Mouse (Mus musculus) forebrain, postnatal 0 days (tissue): ENCODE measurements around the gene AY074887. TPM values are rescaled to one million over a fixed set of nuclear protein-coding genes. Genes with fewer than 3 reads are reported as not detected.

Source experiments
- ATAC-seq: fragments of 200-750 bp; cut with Nextera tagmentation; 2 replicates; pipeline ENCODE4 v1.8.0; 2017; ENCODE audit warnings: mild to moderate bottlenecking, moderate library complexity
- DNase-seq: peaks from one replicate; pipeline ENCODE4 v3.0.0-alpha.2; 2015
- H3K27ac ChIP-seq: fragments of 300-500 bp; sonication (generic); 2 replicates; pipeline ENCODE4 v1.5.1; 2014; ENCODE audit warnings: low read depth, mild to moderate bottlenecking, antibody characterized with exemption, low read length, moderate library complexity, mixed read lengths
- H3K27me3 ChIP-seq: fragments of 300-500 bp; sonication (generic); 2 replicates; pipeline ENCODE4 v1.6.1; 2014; ENCODE audit warnings: mild to moderate bottlenecking, low read length, mixed read lengths; ENCODE audit not compliant: insufficient read depth
- H3K36me3 ChIP-seq: fragments of 300-500 bp; sonication (generic); 2 replicates; pipeline ENCODE4 v1.6.1; 2014; ENCODE audit warnings: mild to moderate bottlenecking, moderate library complexity; ENCODE audit not compliant: insufficient read depth
- H3K4me1 ChIP-seq: fragments of 300-500 bp; sonication (generic); 2 replicates; pipeline ENCODE4 v1.6.1; 2014; ENCODE audit warnings: antibody characterized with exemption; ENCODE audit not compliant: insufficient read depth
- H3K4me2 ChIP-seq: fragments of 300-500 bp; sonication (generic); 2 replicates; pipeline ENCODE4 v1.6.1; 2014; ENCODE audit warnings: low read depth, mild to moderate bottlenecking, moderate library complexity
- H3K4me3 ChIP-seq: fragments of 300-500 bp; sonication (generic); 2 replicates; pipeline ENCODE4 v1.5.1; 2014; ENCODE audit warnings: low read depth, low read length, mixed read lengths
- H3K9ac ChIP-seq: fragments of 300-500 bp; sonication (generic); 2 replicates; pipeline ENCODE4 v1.6.1; 2014; ENCODE audit warnings: mild to moderate bottlenecking
- H3K9me3 ChIP-seq: fragments of 300-500 bp; sonication (generic); 2 replicates; pipeline ENCODE4 v1.6.1; 2016; ENCODE audit warnings: low read length
- CTCF ChIP-seq: sonication (generic); IDR thresholded peaks from 2 replicates; pipeline ENCODE4 v1.5.1; 2016; ENCODE audit warnings: antibody characterized with exemption, control low read depth, low read depth
- WGBS: fragments of 180-500 bp; shearing (Covaris S2); extraction: QIAGEN DNeasy Blood & Tissue Kit; methylation state at CpG from one replicate; pipeline ENCODE4 v1.1.7; 2014; 5-methylcytosine and 5-hydroxymethylcytosine counted together
- polyA plus RNA-seq: library from polyadenylated mRNA; unstranded; fragments of >200 nt; fragmentation: Nextera tagmentation; extraction: Ambion mirVana; gene quantifications from 2 replicates; pipeline ENCODE4 v1.2.1, GENCODE M21; 2015
- total RNA-seq: library from RNA; depleted of rRNA; stranded (reverse); fragments of >200 nt; gene quantifications from 2 replicates; pipeline ENCODE4 v1.2.3, GENCODE M21; 2014; rRNA removed

AY074887 gene
- total and polyA plus RNA-seq, 2 experiments from 2014 or later: 0.76 TPM; not detected in 1

GRCm38 (mm10) chr9:54917010-54917677, 33.7 kb downstream of the AY074887 start, which contains the start of gene Hykk:
TSS of gene Hykk (plus strand) at chr9:54917283.
- H3K27me3 ChIP-seq: no peaks in the 10 kb centered on the region
- no peaks in the 10 kb centered on the region for H3K4me1 ChIP-seq
- no peak for TF ChIP-seq CTCF
- no peak within 1 kb of the TSS for H3K27ac ChIP-seq
- H3K4me2 ChIP-seq: peak within 1 kb of the TSS; percentile 77
- no peaks in the 10 kb centered on the region for H3K9me3 ChIP-seq
- H3K9ac ChIP-seq: peak within 1 kb of the TSS; percentile 58
- under 1% methylated on average over 31 of the region's 34 CpGs for WGBS
- H3K36me3 ChIP-seq: no peaks in the 10 kb centered on the region
- peak; percentile 94 for DNase-seq
- peak; percentile 100 for ATAC-seq
- H3K4me3 ChIP-seq: peak within 1 kb of the TSS; percentile 50

- Histone ChIP-seq H3K4me3 (peak overlapping the region; percentile 50; the same call in 1 of the 2 replicates), H3K27me3 (no peaks in the 10 kb centered on the region), H3K4me2 (peak overlapping the region; percentile 77), H3K9me3 (no peaks in the 10 kb centered on the region), H3K27ac (no peak overlapping the region), H3K9ac (no peak overlapping the region), H3K4me1 (no peaks in the 10 kb centered on the region), H3K36me3 (no peaks in the 10 kb centered on the region)
- no peak for TF ChIP-seq CTCF
- ATAC-seq: no peak
- 75% methylated on average over 8 of the region's 8 CpGs for WGBS
- no peak for DNase-seq
Measured at GRCm38 (mm10) chr9:54916401-54916800, 34.4 kb downstream of the AY074887 start.

- H3K36me3 ChIP-seq: no peaks in the 10 kb centered on the region
- no peak overlapping the region for H3K4me2 ChIP-seq
- ATAC-seq (no peak), DNase-seq (no peak)
- no peaks in the 10 kb centered on the region for H3K9me3 ChIP-seq
- no peak for TF ChIP-seq CTCF
- H3K4me1 ChIP-seq: no peaks in the 10 kb centered on the region
- H3K27me3 ChIP-seq: no peaks in the 10 kb centered on the region
- no peak overlapping the region for H3K9ac ChIP-seq
- no peak overlapping the region for H3K4me3 ChIP-seq
- no peak overlapping the region for H3K27ac ChIP-seq
- 71% methylated on average over 7 of the region's 7 CpGs for WGBS
Measured at GRCm38 (mm10) chr9:54915576-54915975, 35.2 kb downstream of the AY074887 start.

- H3K36me3 ChIP-seq: peaks cover 20% of the 10 kb centered on the region
- H3K4me2 ChIP-seq: no peak overlapping the region
- no peaks in the 10 kb centered on the region for H3K27me3 ChIP-seq
- no peak for DNase-seq
- no peaks in the 10 kb centered on the region for H3K9me3 ChIP-seq
- no peak for ATAC-seq
- no peaks in the 10 kb centered on the region for H3K4me1 ChIP-seq
- 93% methylated on average over 5 of the region's 5 CpGs for WGBS
- TF ChIP-seq CTCF: no peak
- H3K9ac ChIP-seq: no peak overlapping the region
- no peak overlapping the region for H3K27ac ChIP-seq
- no peak overlapping the region for H3K4me3 ChIP-seq
Measured at GRCm38 (mm10) chr9:54909446-54909845, 41.4 kb downstream of the AY074887 start.

Other genes with a start within 250 kb of the AY074887 start
- gene Wdr61, start 216.5 kb downstream of the AY074887 start, total RNA-seq: 69.0 and 72.6 TPM in 2 replicates
- gene Wdr61, start 216.5 kb downstream of the AY074887 start, polyA plus RNA-seq: 93.2 and 109 TPM in 2 replicates
- 28.4 and 74.1 TPM in 2 replicates for gene Crabp1, start 186.2 kb downstream of the AY074887 start, total RNA-seq
- 106 and 110 TPM in 2 replicates for gene Crabp1, start 186.2 kb downstream of the AY074887 start, polyA plus RNA-seq
- gene Ireb2, start 87.2 kb downstream of the AY074887 start, total RNA-seq: 47.7 and 54.7 TPM in 2 replicates
- 12.0 and 18.5 TPM in 2 replicates for gene Ireb2, start 87.2 kb downstream of the AY074887 start, polyA plus RNA-seq
- gene Hykk, start 33.7 kb downstream of the AY074887 start, total RNA-seq: 0.92 and 1.3 TPM in 2 replicates
- gene Hykk, start 33.7 kb downstream of the AY074887 start, polyA plus RNA-seq: 0.54 and 1.2 TPM in 2 replicates
- gene Psma4, start 208 bp downstream of the AY074887 start, total RNA-seq: 424 and 505 TPM in 2 replicates
- 289 and 317 TPM in 2 replicates for gene Psma4, start 208 bp downstream of the AY074887 start, polyA plus RNA-seq
- 2.0 and 3.2 TPM in 2 replicates for gene Chrna5, start 29.9 kb upstream of the AY074887 start, total RNA-seq
- 2.6 TPM in 2 replicates for gene Chrna5, start 29.9 kb upstream of the AY074887 start, polyA plus RNA-seq
- gene Chrna3, start 75.6 kb upstream of the AY074887 start, total RNA-seq: 2.2 and 3.0 TPM in 2 replicates
- 4.5 and 9.0 TPM in 2 replicates for gene Chrna3, start 75.6 kb upstream of the AY074887 start, polyA plus RNA-seq
- 0.15 and 0.38 TPM in 2 replicates for gene Chrnb4, start 97.8 kb upstream of the AY074887 start, total RNA-seq
- gene Chrnb4, start 97.8 kb upstream of the AY074887 start, polyA plus RNA-seq: 0.57 and 1.0 TPM in 2 replicates
- gene Ube2q2, start 197.9 kb upstream of the AY074887 start, total RNA-seq: 32.6 and 34.1 TPM in 2 replicates
- gene Ube2q2, start 197.9 kb upstream of the AY074887 start, polyA plus RNA-seq: 24.9 and 32.3 TPM in 2 replicates